Mouse (Mus musculus): ENCODE measurements around the gene Atp6v1f.

- TF ChIP-seq CTCF (IDR thresholded peaks at IDR 0.05; ENCODE audit: low read depth), result no peak
- TF ChIP-seq EP300 (IDR thresholded peaks at IDR 0.05; ENCODE audit: low read depth), result no peak
These were observed 33.3 kb downstream of the Atp6v1f start for GRCm38 (mm10) chr6:29500810-29501209.
